Mouse (Mus musculus) retina, adult 2 months (tissue): Measurements from ENCODE around the gene Dlx4.

Experiments
- DNase-seq: peaks from one replicate; pipeline ENCODE4 v3.0.0-alpha.2; 2012; ENCODE audit warnings: low read depth, low spot score

Dlx4 gene

DNA sequence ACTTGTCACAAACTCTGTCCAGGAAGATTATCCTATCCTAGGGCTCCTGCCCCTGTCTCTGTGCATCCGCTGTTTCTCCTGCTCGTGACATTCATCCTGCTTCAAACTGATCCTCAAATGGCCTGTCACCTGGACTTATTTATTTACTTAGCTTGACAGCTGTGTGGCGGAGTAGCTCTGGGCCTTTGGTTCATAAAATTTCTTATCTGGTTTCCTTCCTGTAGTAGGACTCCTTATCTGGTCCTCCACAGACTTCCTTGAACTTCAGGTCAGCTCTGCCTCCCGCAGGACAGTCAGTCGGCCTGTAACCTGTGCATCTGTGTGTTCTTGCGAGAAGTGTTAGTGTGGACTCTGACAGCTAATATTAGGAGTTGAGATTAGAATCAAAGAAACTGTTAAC is 41.8 kb downstream of the Dlx4 start:
- no peak for DNase-seq

DNA sequence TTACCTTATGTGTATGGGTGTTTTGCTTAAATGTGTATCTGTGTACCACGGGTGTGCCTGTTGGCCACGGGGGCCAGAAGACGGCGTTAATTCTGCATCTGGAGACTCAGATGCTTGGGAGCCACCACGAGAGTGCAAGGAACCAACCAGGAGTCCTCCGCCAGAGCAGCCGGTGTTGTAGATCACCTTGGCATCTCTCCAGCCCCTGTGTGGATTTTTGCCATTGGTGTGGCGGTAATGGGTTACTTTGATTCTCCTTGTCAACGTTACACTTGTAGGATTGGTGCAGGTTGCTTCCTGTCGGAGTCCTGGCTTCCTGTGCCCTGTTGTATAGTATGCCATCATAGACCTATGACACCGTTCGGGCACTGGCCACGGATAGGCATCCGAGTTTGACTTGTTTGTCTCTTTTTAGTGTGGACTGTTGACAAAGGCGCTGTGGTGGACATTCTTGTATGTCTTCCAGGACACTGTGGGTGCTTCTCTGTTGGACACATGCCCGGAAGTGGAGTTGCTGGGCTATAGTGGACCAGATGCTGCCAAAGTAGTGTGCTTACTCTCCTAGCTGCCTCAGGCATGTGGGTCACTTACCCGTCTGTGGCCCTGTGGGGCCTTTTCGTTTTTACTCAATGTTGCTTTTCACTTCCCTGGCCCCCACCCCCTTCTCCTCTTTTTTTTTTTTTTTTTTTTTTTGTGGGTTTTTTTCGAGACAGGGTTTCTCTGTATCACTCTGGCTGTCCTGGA is 43.7 kb downstream of the Dlx4 start:
- no peak for DNase-seq

DNA sequence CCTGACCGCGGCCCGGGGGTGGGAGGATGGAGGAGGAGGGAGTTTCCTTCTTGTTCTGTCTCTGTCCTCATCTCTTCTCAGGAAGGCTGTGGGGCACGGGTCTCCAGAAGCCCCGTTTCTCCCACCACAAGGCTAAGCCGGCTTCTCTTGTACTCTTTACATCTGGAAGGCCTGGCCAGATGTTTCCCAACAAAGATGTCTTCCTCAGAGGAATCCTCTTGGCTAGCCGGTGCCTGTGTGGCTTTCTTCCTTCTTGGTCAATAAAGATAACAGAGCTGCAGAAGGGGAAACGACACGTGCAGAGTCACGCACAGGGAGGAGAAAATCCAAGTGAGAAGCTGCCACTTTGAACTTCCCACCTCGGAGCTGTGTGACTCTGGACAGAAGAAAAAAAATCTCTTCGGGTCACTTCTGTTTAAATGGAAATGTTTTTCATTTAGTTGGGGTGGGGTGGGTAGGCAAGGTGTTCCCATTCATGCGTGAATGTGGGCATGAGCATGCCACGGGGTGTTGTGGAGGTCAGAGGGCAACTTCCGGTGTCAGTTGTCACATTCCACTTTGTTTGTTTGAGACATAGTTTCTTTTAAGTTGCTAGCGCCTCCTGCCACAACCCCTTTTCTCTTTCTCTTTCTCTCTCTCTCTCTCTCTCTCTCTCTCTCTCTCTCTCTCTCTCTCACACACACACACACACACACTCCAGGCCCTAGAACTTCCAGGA is 44.8 kb downstream of the Dlx4 start:
- DNase-seq, result no peak

DNA sequence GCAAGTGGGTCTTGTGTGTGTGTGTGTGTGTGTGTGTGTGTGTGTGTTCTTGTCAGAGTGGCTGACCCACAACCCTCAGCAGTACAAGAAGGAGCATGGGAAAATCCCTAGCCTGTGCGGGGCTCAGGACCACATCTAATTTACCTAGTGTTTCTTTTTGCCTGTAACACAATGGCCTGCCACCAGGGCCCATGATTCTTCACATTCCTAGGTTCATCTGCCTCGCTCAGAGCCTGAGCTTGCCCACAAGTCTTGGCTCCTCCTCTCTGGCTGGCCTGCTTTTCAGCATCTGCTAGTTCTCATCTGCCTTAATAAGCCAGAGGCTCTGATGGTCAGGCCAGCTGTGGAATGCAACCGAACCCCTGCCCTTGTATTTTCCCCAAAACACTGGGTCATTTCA is 45.7 kb downstream of the Dlx4 start:
- no peak for DNase-seq

GRCm38 (mm10) chr11:95098346-95099095 is 47.5 kb downstream of the Dlx4 start:
- DNase-seq, result no peak

- DNase-seq, result no peak
These were observed 48.2 kb downstream of the Dlx4 start for GRCm38 (mm10) chr11:95097889-95098288.

DNA sequence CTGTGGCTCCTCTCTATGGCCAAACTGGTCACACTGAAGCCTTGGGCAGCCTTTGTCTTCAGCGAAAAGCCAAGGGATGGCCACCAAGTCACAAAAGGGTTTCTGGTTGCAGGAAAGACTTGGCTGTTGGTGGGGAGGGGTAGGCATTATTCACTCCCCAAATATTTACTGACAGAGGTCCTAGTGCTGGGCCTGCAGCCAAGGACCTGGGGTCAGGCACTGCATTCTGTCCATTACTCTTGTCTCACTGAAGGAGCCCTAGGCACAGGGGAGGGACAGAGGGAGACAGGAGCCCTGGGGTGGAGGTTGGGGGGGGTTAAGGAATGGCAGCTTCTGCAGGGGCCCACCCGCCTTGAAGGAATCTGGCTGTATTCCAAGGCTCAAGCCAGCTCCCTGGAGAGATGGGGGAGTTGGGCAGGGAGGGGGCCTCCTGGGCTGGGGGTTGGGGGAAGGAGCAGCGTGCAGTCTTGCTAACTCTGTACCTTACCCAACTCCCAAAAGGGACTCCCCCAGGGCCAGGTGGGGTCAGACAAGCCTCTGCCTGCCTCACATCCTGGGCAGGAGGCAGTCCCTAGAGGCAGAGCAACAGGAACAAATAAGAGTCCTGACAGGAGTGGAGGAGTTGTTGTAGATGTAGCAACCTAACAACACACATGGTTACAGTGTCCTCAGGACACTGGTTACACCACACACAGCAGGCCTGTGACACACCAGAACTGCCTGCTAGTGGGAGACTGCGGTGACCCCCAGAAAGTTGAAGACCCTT is 49.3 kb downstream of the Dlx4 start:
- DNase-seq, result no peak

- DNase-seq, result no peak
These were observed 50.5 kb downstream of the Dlx4 start for GRCm38 (mm10) chr11:95095596-95095995.

- DNase-seq, result no peak
These were observed 53.0 kb downstream of the Dlx4 start for GRCm38 (mm10) chr11:95093077-95093476.
